ENCODE assay signal across 11 mouse cellular contexts in genomic region chr15:98780573-98780972, GRCm38 (mm10). TPM values are rescaled to one million over a fixed set of nuclear protein-coding genes. Genes with fewer than 3 reads are reported as not detected.
DNase-seq lines count a peak whose midpoint lies in the region; ATAC-seq and TF ChIP-seq lines count a peak whose summit lies in the region.
"Had no signal": no experiment of that assay in that cellular context is flagged by ENCODE, and none has a peak within 500 bp of the region (broad histone marks: within the 10 kb centered on the region; RNA-seq: fewer than 3 reads in every experiment).

No protein-coding gene starts in this region.

- H3K27me3 ChIP-seq in heart, embryonic 13.5 days (replicated peaks): peaks cover 92% of the 10 kb centered on the region
- peaks cover 31% of the 10 kb centered on the region; the same call in 1 of the 2 replicates for H3K27me3 ChIP-seq in stomach, postnatal 0 days (ENCODE audit: control insufficient read depth, insufficient read depth, low read length)

- 0 out of 2 replicates have a peak, but pooled peaks have one; percentile 47 for ATAC-seq in heart, embryonic 13.5 days (ENCODE audit: extremely low read depth, insufficient number of reproducible peaks, low FRiP score, low TSS enrichment)
- peak; percentile 25; the same call in 1 of the 2 replicates for ATAC-seq in stomach, postnatal 0 days (ENCODE audit: low FRiP score, low TSS enrichment)

- no peak overlapping the region for H3K4me3 ChIP-seq in heart, embryonic 13.5 days
- H3K4me3 ChIP-seq in stomach, postnatal 0 days (ENCODE audit: low read depth, low read length): no peak overlapping the region
- H3K4me3 ChIP-seq: stomach, embryonic 15.5 days had no signal

- H3K4me1 ChIP-seq in heart, embryonic 13.5 days: peaks cover 36% of the 10 kb centered on the region
- H3K4me1 ChIP-seq in stomach, postnatal 0 days (replicated peaks; ENCODE audit: control insufficient read depth, insufficient read depth): peaks cover 5% of the 10 kb centered on the region; the same call in 1 of the 2 replicates

- TF ChIP-seq EP300 in stomach, postnatal 0 days (optimal IDR thresholded peaks at IDR 0.05): no peak

- H3K4me2 ChIP-seq in heart, embryonic 13.5 days: 0 out of 2 replicates have a peak overlapping the region, but pooled peaks have one; percentile 10
- 0 out of 2 replicates have a peak overlapping the region, but pooled peaks have one; percentile 1 for H3K4me2 ChIP-seq in stomach, postnatal 0 days (replicated peaks; ENCODE audit: low read depth)
- H3K4me2 ChIP-seq: stomach, embryonic 15.5 days had no signal

- 0 out of 2 replicates have a peak, but pooled peaks cover 1% of the 10 kb centered on the region for H3K9me3 ChIP-seq in heart, embryonic 13.5 days
- no peaks in the 10 kb centered on the region for H3K9me3 ChIP-seq in stomach, postnatal 0 days (ENCODE audit: control insufficient read depth, low read length)
- H3K9me3 ChIP-seq: stomach, embryonic 15.5 days had no signal

- peak; percentile 65 for DNase-seq in gastrocnemius, adult 18-20 months (ENCODE audit: low spot score)
- DNase-seq in gastrocnemius, postnatal 10 days: no peak
- peak; percentile 26 for DNase-seq in thymus, postnatal 14 days
- no peak for DNase-seq in thymus, postnatal 36 days
- peak; percentile 50 for DNase-seq in stomach, postnatal 0 days (ENCODE audit: low spot score)
- no peak for DNase-seq in adipocyte (ENCODE audit: low spot score)
- no peak for DNase-seq in layer of hippocampus, adult 18-20 months (ENCODE audit: low spot score in 2 of 2)

- H3K9ac ChIP-seq in heart, embryonic 13.5 days: no peak overlapping the region
- no peak overlapping the region for H3K9ac ChIP-seq in stomach, postnatal 0 days (ENCODE audit: low read length)
- H3K9ac ChIP-seq: stomach, embryonic 15.5 days had no signal

- H3K36me3 ChIP-seq in heart, embryonic 13.5 days: no peaks in the 10 kb centered on the region
- H3K36me3 ChIP-seq in stomach, postnatal 0 days (ENCODE audit: control insufficient read depth, insufficient read depth, low read length): no peaks in the 10 kb centered on the region
- H3K36me3 ChIP-seq: stomach, embryonic 15.5 days had no signal

- H3K27ac ChIP-seq in heart, embryonic 13.5 days (replicated peaks): no peak overlapping the region
- no peak overlapping the region for H3K27ac ChIP-seq in stomach, postnatal 0 days (replicated peaks)
- H3K27ac ChIP-seq: stomach, embryonic 15.5 days had no signal

- 10% methylated on average over 13 of the region's 13 CpGs for whole genome bisulfite sequencing in heart, embryonic 13.5 days
- 7% methylated on average over 13 of the region's 13 CpGs for WGBS in stomach, postnatal 0 days

- peak; percentile 49 for TF ChIP-seq CTCF in stomach, postnatal 0 days (IDR thresholded peaks at IDR 0.05; ENCODE audit: low read depth)

RNA-seq across cellular contexts. Expression of gene Wnt10b, which starts 2.6 kb away (rescaled TPM):
- total RNA-seq in gastrocnemius, adult 18-20 months (2021): 1 to 10 TPM in 1 of 2 experiments, under 1 TPM in 1; 0.57 to 1.4 TPM
- total RNA-seq in gastrocnemius, postnatal 10 days (2021): 1 to 10 TPM; 1.3 to 1.5 TPM
- 0.07 TPM in 1 of 2 replicates, not detected in the other for polyA plus RNA-seq in heart, embryonic 13.5 days (2015; fragmentation: Nextera tagmentation; extraction: Ambion mirVana)
- polyA plus RNA-seq in stomach, postnatal 0 days (2015; fragmentation: Nextera tagmentation; extraction: Ambion mirVana): 0.11 TPM in 1 of 2 replicates, not detected in the other
- under 1 TPM; 0.23 to 0.64 TPM for total RNA-seq in layer of hippocampus, adult 18-20 months (2021)
- polyA plus RNA-seq: kidney, embryonic 14.5 days had no signal

RNA-seq across cellular contexts. Expression of gene Wnt1, which starts 9.1 kb away (rescaled TPM):
- not detected for total RNA-seq in gastrocnemius, adult 18-20 months (2021)
- total RNA-seq in gastrocnemius, postnatal 10 days (2021): not detected
- not detected in 2 replicates for polyA plus RNA-seq in heart, embryonic 13.5 days (2015; fragmentation: Nextera tagmentation; extraction: Ambion mirVana)
- polyA plus RNA-seq in stomach, postnatal 0 days (2015; fragmentation: Nextera tagmentation; extraction: Ambion mirVana): not detected in 2 replicates
- not detected for total RNA-seq in layer of hippocampus, adult 18-20 months (2021)
- total RNA-seq: ES-E14 had no signal
- polyA plus RNA-seq: kidney, embryonic 14.5 days; stomach, embryonic 15.5 days had no signal

RNA-seq across cellular contexts. Expression of gene Arf3, which starts 17.6 kb away (rescaled TPM):
- total RNA-seq in gastrocnemius, adult 18-20 months (2021): 1 to 10 TPM; 8.1 to 9.0 TPM
- 10 to 100 TPM; 21.2 to 24.2 TPM for total RNA-seq in gastrocnemius, postnatal 10 days (2021)
- polyA plus RNA-seq in heart, embryonic 13.5 days (2015; fragmentation: Nextera tagmentation; extraction: Ambion mirVana): 31.2 and 32.5 TPM in 2 replicates
- polyA plus RNA-seq in stomach, postnatal 0 days (2015; fragmentation: Nextera tagmentation; extraction: Ambion mirVana): 29.5 and 33.1 TPM in 2 replicates
- total RNA-seq in layer of hippocampus, adult 18-20 months (2021): 100 to 1,000 TPM; 830 to 882 TPM

RNA-seq across cellular contexts. Expression of gene Ddn, which starts 28.7 kb away (rescaled TPM):
- total RNA-seq in gastrocnemius, adult 18-20 months (2021): under 1 TPM; 0.36 to 0.57 TPM
- 1 to 10 TPM; 2.2 to 2.7 TPM for total RNA-seq in gastrocnemius, postnatal 10 days (2021)
- 0.09 and 0.16 TPM in 2 replicates for polyA plus RNA-seq in heart, embryonic 13.5 days (2015; fragmentation: Nextera tagmentation; extraction: Ambion mirVana)
- polyA plus RNA-seq in stomach, postnatal 0 days (2015; fragmentation: Nextera tagmentation; extraction: Ambion mirVana): 0.02 TPM in 1 of 2 replicates, not detected in the other
- 1,000 to 10,000 TPM; 1,780 to 1,859 TPM for total RNA-seq in layer of hippocampus, adult 18-20 months (2021)
- polyA plus RNA-seq: stomach, embryonic 15.5 days had no signal

RNA-seq across cellular contexts. Expression of gene Prkag1, which starts 50.7 kb away (rescaled TPM):
- total RNA-seq in gastrocnemius, adult 18-20 months (2021): 10 to 100 TPM; 48.1 to 49.6 TPM
- 10 to 100 TPM; 35.8 to 36.6 TPM for total RNA-seq in gastrocnemius, postnatal 10 days (2021)
- polyA plus RNA-seq in heart, embryonic 13.5 days (2015; fragmentation: Nextera tagmentation; extraction: Ambion mirVana): 88.3 and 95.1 TPM in 2 replicates
- polyA plus RNA-seq in stomach, postnatal 0 days (2015; fragmentation: Nextera tagmentation; extraction: Ambion mirVana): 56.2 TPM in 2 replicates
- total RNA-seq in layer of hippocampus, adult 18-20 months (2021): 10 to 100 TPM; 50.6 to 51.1 TPM

Comparison
In these comparisons a context has a peak if more than half of its experiments do, and no peak if none do; other contexts are left out.
1. DNase-seq: peak in gastrocnemius, adult 18-20 months (single experiment), thymus, postnatal 14 days (single experiment) and stomach, postnatal 0 days (single experiment); none in gastrocnemius, postnatal 10 days (single experiment), thymus, postnatal 36 days (0 of 2), adipocyte (single experiment) and layer of hippocampus, adult 18-20 months (0 of 2).
2. RNA of gene Arf3, which starts 17.6 kb away (total RNA-seq): 830 to 882 TPM in layer of hippocampus, adult 18-20 months; 21.2 to 24.2 TPM in gastrocnemius, postnatal 10 days and 8.1 to 9.0 TPM in gastrocnemius, adult 18-20 months; every median in the first group is over 10 times any median in the second.